Mouse (Mus musculus) ES-E14 (cell line): ENCODE measurements at regions not wholly inside any gene's neighbourhood (a gene's known extent, or its start where the extent isn't known, plus 50 kb on each side); places are given as distances from the start of the nearest gene placed in this dataset.

Experiments
- DNase-seq: peaks from one replicate; pipeline ENCODE4 v3.0.0-alpha.2; 2013; ENCODE audit warnings: low read depth, low spot score
- H3K27ac ChIP-seq: 2 replicates; pipeline ENCODE4 v1.5.1; 2012; ENCODE audit warnings: low read depth, mild to moderate bottlenecking, low read length, moderate library complexity, mixed read lengths; ENCODE audit not compliant: poor library complexity, insufficient read depth, severe bottlenecking
- H3K36me3 ChIP-seq: 2 replicates; pipeline ENCODE4 v1.6.1; 2012; ENCODE audit warnings: mild to moderate bottlenecking, low read length, moderate library complexity, mixed read lengths; ENCODE audit not compliant: control insufficient read depth, poor library complexity, insufficient read depth, severe bottlenecking
- H3K4me1 ChIP-seq, 2 experiments: fragments of 150-350 bp in 1 of 2; sonication (generic) in 1 of 2; 2 replicates each; pipeline ENCODE4 v1.6.1; 2012; ENCODE audit warnings: low read length in 2 of 2, mild to moderate bottlenecking in 1 of 2, mixed read lengths in 1 of 2; ENCODE audit not compliant: control insufficient read depth in 2 of 2, insufficient read depth in 2 of 2, poor library complexity in 1 of 2
- H3K4me3 ChIP-seq, 2 experiments: fragments of 150-350 bp in 1 of 2; sonication (generic) in 1 of 2; 2 replicates each; pipeline ENCODE4 v1.5.1; 2012; ENCODE audit warnings: low read length in 2 of 2, low read depth in 1 of 2, mild to moderate bottlenecking in 1 of 2, mixed read lengths in 1 of 2; ENCODE audit not compliant: insufficient read depth in 1 of 2, poor library complexity in 1 of 2, severe bottlenecking in 1 of 2
- H3K9ac ChIP-seq: 2 replicates; pipeline ENCODE4 v1.6.1; 2012; ENCODE audit warnings: low read depth, mild to moderate bottlenecking, low read length, mixed read lengths; ENCODE audit not compliant: poor library complexity, insufficient read depth, severe bottlenecking
- H3K9me3 ChIP-seq: fragments of 150-350 bp; sonication (generic); 2 replicates; pipeline ENCODE4 v1.6.1; 2012; ENCODE audit warnings: low read depth, mild to moderate bottlenecking, low read length; ENCODE audit not compliant: control insufficient read depth, insufficient read depth
- CHD2 ChIP-seq: IDR thresholded peaks from 2 replicates; pipeline ENCODE4 v1.6.1; 2014; ENCODE audit warnings: mild to moderate bottlenecking, low read depth, low read length, inconsistent platforms
- HCFC1 ChIP-seq: IDR thresholded peaks from 2 replicates; pipeline ENCODE4 v1.6.1; 2012; ENCODE audit warnings: low read length, inconsistent platforms, borderline replicate concordance; ENCODE audit not compliant: insufficient read depth
- MAFK ChIP-seq: IDR thresholded peaks from 2 replicates; pipeline ENCODE4 v1.6.1; 2014; ENCODE audit warnings: mild to moderate bottlenecking, low read depth, low read length, inconsistent platforms; ENCODE audit not compliant: insufficient read depth
- ZC3H11A ChIP-seq: IDR thresholded peaks from 2 replicates; pipeline ENCODE4 v1.6.1; 2012; ENCODE audit warnings: low read depth, mild to moderate bottlenecking, inconsistent platforms, low read length, borderline replicate concordance
- ZNF384 ChIP-seq: IDR thresholded peaks from 2 replicates; pipeline ENCODE4 v1.6.1; 2012; ENCODE audit warnings: low read depth, low read length, inconsistent platforms
- in situ Hi-C, 2 experiments: fragments of 600-800 bp; cut with MboI; formaldehyde crosslinking; loops; one replicate each; pipeline ENCODE4 v1.15.1; 2025; ENCODE audit warnings: low sequenced_read_pairs in 2 of 2, inconsistent platforms in 1 of 2; ENCODE audit not compliant: unreplicated experiment in 2 of 2

- H3K9me3 ChIP-seq: no peaks in the 10 kb centered on the region
- no peak for DNase-seq
- H3K9ac ChIP-seq: no peak overlapping the region
- no peaks in the 10 kb centered on the region for H3K36me3 ChIP-seq
- in situ Hi-C loops: no loop called here
- no peaks in the 10 kb centered on the region for H3K4me1 ChIP-seq
- TF ChIP-seq HCFC1: no peak
- no peak for TF ChIP-seq MAFK
- TF ChIP-seq ZNF384: no peak
- TF ChIP-seq ZC3H11A: no peak
- TF ChIP-seq CHD2: no peak
- no peak overlapping the region for H3K27ac ChIP-seq
- H3K4me3 ChIP-seq: no peak overlapping the region
Observed at GRCm38 (mm10) chr11:112953491-112953890, 171.5 kb downstream of the Sox9 start.

DNA sequence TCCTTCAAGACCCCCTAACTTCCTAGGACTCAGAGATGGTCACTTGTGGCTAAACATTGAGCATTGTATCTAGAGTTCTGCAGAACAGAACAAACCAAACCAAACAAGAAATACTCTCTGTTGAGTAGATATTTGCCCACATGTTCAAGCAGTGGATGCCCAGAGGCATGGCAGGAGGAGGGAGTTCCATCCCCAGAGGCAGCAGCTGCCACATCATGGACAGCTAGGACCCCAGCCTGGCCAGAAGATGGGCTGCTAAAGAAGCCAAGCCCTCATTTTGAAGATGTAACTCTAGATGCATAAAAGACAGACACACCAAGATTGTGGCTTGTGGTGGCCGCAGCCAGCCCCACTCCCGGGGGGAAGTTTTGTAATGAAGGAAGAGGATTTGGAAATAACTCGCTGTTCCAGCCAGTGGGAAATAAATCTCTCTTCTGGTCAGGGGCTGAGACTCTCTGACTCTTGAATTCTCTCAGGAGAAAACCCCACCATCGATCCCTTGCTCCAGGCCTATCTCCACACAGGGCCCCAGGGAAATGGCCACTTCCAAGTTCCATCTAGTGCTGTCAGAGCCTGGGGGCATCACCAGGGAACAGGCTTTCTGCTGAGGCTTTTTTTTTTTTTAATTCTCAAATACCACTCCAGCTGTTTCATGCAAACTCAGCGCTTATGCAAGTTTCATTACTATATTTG is 174.9 kb downstream of the Sox9 start:
- in situ Hi-C loops: no loop called here
- Histone ChIP-seq H3K36me3 (no peaks in the 10 kb centered on the region), H3K9me3 (no peaks in the 10 kb centered on the region), H3K4me1 (peaks cover 0 to 12% of the 10 kb centered on the region in 2 experiments; a peak in 2 of 4 replicates), H3K4me3 (no peak overlapping the region), H3K27ac (no peak overlapping the region), H3K9ac (no peak overlapping the region)
- DNase-seq: no peak
- no peak for TF ChIP-seq MAFK
- TF ChIP-seq CHD2: no peak
- no peak for TF ChIP-seq ZNF384
- TF ChIP-seq HCFC1: no peak
- TF ChIP-seq ZC3H11A: no peak

DNA sequence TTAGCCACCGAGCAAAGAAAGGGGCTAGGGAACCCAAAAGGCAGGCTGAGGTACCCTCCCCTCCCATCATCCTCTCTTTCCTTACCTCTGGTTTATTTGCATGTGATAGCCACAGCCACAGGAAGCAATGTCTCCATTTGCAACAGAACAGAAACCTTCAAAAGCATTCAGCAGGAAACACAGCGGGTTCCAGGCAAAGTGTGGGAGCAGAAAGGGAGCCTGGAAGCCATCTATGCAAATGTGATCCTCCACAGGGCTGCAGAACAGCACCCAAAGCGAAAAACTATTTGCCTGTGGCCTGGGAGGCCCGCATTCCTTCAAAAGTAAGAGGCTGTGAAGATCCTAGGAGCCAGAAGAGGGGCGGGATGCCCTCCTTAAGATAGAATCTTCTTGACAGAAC is 177.6 kb downstream of the Sox9 start:
- Histone ChIP-seq H3K27ac (no peak overlapping the region), H3K4me3 (no peak overlapping the region), H3K4me1 (peaks cover 0 to 12% of the 10 kb centered on the region in 2 experiments; a peak in 2 of 4 replicates), H3K9ac (no peak overlapping the region), H3K36me3 (no peaks in the 10 kb centered on the region), H3K9me3 (no peaks in the 10 kb centered on the region)
- peak; percentile 87 for DNase-seq
- no peak for TF ChIP-seq MAFK
- in situ Hi-C loops: no loop called here

DNA sequence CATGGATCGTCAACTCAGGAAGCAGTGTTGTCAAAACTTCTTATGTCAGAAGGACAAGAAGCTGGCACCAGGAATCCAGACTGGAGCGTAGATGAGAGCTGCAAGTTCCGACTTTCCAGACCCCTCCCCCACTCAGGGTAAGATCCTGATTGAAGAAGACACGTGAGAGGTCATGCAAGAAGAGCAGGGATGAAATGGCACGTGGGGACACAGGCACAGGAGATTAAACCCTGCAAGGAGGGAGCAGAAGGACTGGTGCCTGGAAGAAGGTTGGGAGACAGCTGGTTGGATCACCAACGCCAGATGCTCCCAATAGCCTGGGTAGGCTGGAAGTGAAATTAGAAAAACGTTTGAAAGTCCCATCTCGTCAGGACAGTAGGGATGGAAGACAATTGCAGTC is 191.3 kb downstream of the Sox9 start:
- H3K4me1 ChIP-seq: peaks cover 0 to 2% of the 10 kb centered on the region in 2 experiments; a peak in 1 of 4 replicates
- DNase-seq: no peak
- in situ Hi-C loops: no loop called here
- no peak overlapping the region; the same call in 1 of the 2 replicates for H3K27ac ChIP-seq
- H3K9me3 ChIP-seq: no peaks in the 10 kb centered on the region
- TF ChIP-seq ZC3H11A (no peak), MAFK (no peak)
- no peak overlapping the region for H3K4me3 ChIP-seq
- no peaks in the 10 kb centered on the region for H3K36me3 ChIP-seq
- H3K9ac ChIP-seq: no peak overlapping the region

- no peak overlapping the region for H3K27ac ChIP-seq
Observed at GRCm38 (mm10) chr11:112974893-112975292, 192.9 kb downstream of the Sox9 start.

More at GRCm38 (mm10) chr11:112974893-112975292, 192.9 kb downstream of the Sox9 start:
- DNase-seq: no peak
- H3K4me3 ChIP-seq: no peak overlapping the region
- no peaks in the 10 kb centered on the region for H3K36me3 ChIP-seq
- H3K9me3 ChIP-seq: no peaks in the 10 kb centered on the region
- in situ Hi-C loops: no loop called here
- H3K9ac ChIP-seq: no peak overlapping the region
- H3K4me1 ChIP-seq: peaks cover 0 to 2% of the 10 kb centered on the region in 2 experiments; a peak in 1 of 4 replicates
- TF ChIP-seq ZNF384: no peak
- TF ChIP-seq ZC3H11A: no peak
- no peak for TF ChIP-seq MAFK
